Mouse (Mus musculus) testis, adult 2 months (tissue): ENCODE data around the gene Ezh1. TPM values are rescaled to one million over a fixed set of nuclear protein-coding genes. Genes with fewer than 3 reads are reported as not detected.
"Not testable (repeated sequence)": the region's sequence is repeated elsewhere in the genome, so short reads cannot be mapped to it uniquely, and the experiment has no call there.

Source experiments
- H3K27ac ChIP-seq: fragments of 200-500 bp; 2 replicates; pipeline ENCODE4 v1.5.1; 2012; ENCODE audit warnings: low read depth, low read length; ENCODE audit not compliant: control insufficient read depth, insufficient read depth
- H3K27me3 ChIP-seq: fragments of 200-500 bp; 2 replicates; pipeline ENCODE4 v1.6.1; 2012; ENCODE audit warnings: mild to moderate bottlenecking, low read length, moderate library complexity; ENCODE audit not compliant: control insufficient read depth, insufficient read depth
- H3K36me3 ChIP-seq: fragments of 200-500 bp; 2 replicates; pipeline ENCODE4 v1.6.1; 2012; ENCODE audit warnings: mild to moderate bottlenecking, low read length; ENCODE audit not compliant: control insufficient read depth, insufficient read depth
- H3K4me1 ChIP-seq: fragments of 200-500 bp; 2 replicates; pipeline ENCODE4 v1.6.1; 2012; ENCODE audit warnings: low read length; ENCODE audit not compliant: control insufficient read depth, insufficient read depth
- H3K4me3 ChIP-seq: fragments of 200-500 bp; 2 replicates; pipeline ENCODE4 v1.5.1; 2012; ENCODE audit warnings: low read depth, mild to moderate bottlenecking, low read length, moderate library complexity, mixed read lengths; ENCODE audit not compliant: control insufficient read depth
- CTCF ChIP-seq: fragments of 200-500 bp; IDR thresholded peaks from 2 replicates; pipeline ENCODE4 v1.5.1; 2012; ENCODE audit warnings: low read depth, mild to moderate bottlenecking, inconsistent platforms, low read length, moderate library complexity; ENCODE audit not compliant: control insufficient read depth, insufficient read depth, insufficient replicate concordance
- POLR2A ChIP-seq: fragments of 200-500 bp; IDR thresholded peaks from 2 replicates; pipeline ENCODE4 v1.6.1; 2012; ENCODE audit warnings: low read depth, mild to moderate bottlenecking, inconsistent platforms, low read length, moderate library complexity; ENCODE audit not compliant: control insufficient read depth
- polyA plus RNA-seq: library from polyadenylated mRNA; depleted of rRNA; stranded (reverse); fragments of >200 nt; gene quantifications from 2 replicates; pipeline ENCODE4 v1.2.3, GENCODE M21; 2012

Gene Ezh1
- polyA plus RNA-seq, 1 experiment = 14.3 TPM

DNA sequence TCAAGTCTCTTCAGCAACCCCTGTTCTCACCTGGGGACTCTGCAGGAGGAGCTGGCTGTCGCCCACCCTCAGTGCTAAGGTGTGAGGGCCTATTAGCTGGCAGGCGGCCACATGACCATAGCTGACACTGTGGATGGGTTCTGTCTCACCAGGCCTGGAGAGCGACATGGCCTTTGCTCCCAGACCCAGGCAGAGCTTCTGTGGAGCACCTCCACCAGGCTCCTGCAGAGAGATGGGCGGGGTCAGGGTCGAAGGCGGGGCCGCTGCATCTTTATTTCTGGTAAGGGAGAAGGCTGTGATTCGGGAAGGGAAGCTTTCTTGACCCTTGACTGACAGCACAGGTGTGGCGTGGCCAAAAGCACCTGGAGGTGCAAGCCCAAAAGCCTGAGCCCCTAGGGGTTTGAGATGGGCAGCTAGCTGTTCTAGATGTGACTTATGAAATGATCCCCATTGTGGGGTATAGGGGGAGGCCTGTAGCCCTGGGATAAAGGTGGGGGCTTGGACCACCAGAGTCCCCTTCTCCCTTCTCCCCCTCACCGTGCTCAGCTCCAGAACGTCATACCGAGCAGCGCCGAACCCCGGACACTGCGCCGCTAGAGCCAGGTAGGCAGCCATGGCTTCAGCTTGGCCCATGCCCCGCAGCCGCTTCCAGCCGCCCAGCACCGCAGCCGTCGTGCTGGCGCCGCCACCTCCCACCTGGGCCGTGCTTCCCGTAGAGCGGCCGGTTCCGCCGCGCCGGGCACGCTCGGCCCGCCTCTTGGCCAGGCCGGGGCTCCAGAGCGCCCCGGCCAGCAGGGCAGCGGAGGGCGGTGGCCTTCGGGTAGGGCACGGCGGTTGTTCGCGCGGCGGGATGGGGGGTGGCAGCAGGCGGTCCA, 62.5 kb downstream of the Ezh1 start:
- Histone ChIP-seq H3K4me3 (no peak overlapping the region; the same call in 1 of the 2 replicates), H3K27me3 (peaks cover 2% of the 10 kb centered on the region), H3K36me3 (no peaks in the 10 kb centered on the region), H3K27ac (no peak overlapping the region), H3K4me1 (peaks cover 7% of the 10 kb centered on the region)
- TF ChIP-seq CTCF (no peak), POLR2A (no peak)

- Histone ChIP-seq H3K27me3 (peaks cover 2% of the 10 kb centered on the region), H3K36me3 (no peaks in the 10 kb centered on the region), H3K4me1 (peaks cover 7% of the 10 kb centered on the region), H3K4me3 (no peak overlapping the region), H3K27ac (no peak overlapping the region; the same call in 1 of the 2 replicates)
- TF ChIP-seq CTCF (no peak), POLR2A (no peak)
Observed at GRCm38 (mm10) chr11:101162772-101163171, 63.5 kb downstream of the Ezh1 start.

DNA sequence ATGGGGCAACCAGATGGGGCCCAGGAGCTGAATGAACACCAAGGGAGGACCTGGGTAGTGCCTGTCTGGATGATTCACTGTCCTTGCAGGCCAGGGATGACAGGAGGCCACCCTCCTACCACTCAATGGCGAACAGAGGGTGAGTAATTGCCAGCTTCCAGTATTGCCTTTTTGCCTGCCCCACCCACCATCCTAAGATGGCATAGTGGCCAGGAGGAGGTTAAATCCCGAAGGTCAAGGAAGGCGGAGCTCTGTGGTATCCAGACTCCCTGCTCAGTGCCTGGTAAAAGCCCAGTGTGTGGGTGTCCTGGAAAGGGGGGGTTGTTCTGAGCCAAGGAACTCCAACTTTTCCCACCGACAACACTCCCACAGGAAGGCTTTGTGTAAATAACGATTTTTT, 64.0 kb downstream of the Ezh1 start:
- H3K27me3 ChIP-seq = peaks cover 2% of the 10 kb centered on the region
- peak overlapping the region; percentile 26; the same call in 1 of the 2 replicates for H3K27ac ChIP-seq
- H3K36me3 ChIP-seq = no peaks in the 10 kb centered on the region
- TF ChIP-seq CTCF (no peak), POLR2A (no peak)
- H3K4me3 ChIP-seq = no peak overlapping the region
- peaks cover 7% of the 10 kb centered on the region for H3K4me1 ChIP-seq

DNA sequence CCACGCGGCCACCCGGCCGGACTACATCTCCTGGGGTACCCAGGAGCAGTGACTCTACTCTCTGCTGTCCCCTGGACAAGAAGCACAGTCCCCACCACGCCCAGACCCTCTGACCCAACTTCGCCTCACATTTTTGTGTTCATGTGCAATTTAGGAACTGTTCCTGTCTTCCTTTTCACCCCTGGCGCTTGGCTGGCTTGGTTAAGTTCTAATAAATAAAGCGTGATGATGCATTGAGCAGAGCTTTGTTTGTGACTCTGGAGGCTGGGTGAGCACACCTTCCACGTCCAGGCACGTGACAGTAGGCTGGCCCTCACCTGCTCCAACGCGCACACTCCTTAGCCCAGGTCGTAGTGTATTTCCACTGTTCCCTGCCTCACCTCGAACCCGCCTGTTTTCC, 64.7 kb downstream of the Ezh1 start:
- H3K27me3 ChIP-seq = peaks cover 2% of the 10 kb centered on the region
- H3K36me3 ChIP-seq = no peaks in the 10 kb centered on the region
- no peak overlapping the region for H3K4me3 ChIP-seq
- H3K27ac ChIP-seq = no peak overlapping the region
- H3K4me1 ChIP-seq = peaks cover 7% of the 10 kb centered on the region
- TF ChIP-seq CTCF (no peak), POLR2A (no peak)

DNA sequence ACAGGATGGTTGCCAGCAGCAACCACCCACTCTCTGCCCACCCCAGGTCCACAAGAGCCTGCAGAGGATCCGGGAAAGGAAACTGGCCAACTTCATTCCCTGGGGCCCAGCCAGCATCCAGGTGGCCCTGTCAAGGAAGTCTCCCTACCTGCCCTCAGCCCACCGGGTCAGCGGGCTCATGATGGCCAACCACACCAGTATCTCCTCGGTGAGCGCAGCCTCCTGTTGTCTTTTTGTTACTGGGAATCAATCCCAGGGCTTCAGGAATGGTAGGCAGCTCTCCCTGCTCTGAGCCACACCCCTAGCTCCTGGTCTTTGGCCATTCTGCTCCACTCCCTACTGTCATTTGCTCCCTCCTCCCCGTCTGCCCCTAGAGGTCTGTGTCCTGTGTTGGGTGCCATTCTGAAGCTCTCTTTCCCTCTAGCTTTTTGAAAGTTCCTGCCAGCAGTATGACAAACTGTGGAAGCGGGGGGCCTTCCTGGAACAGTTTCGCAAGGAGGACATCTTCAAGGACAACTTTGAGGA, 65.2 kb downstream of the Ezh1 start:
- H3K4me1 ChIP-seq, H3K4me3 ChIP-seq, H3K27me3 ChIP-seq, H3K27ac ChIP-seq, H3K36me3 ChIP-seq: not testable (repeated sequence)

DNA sequence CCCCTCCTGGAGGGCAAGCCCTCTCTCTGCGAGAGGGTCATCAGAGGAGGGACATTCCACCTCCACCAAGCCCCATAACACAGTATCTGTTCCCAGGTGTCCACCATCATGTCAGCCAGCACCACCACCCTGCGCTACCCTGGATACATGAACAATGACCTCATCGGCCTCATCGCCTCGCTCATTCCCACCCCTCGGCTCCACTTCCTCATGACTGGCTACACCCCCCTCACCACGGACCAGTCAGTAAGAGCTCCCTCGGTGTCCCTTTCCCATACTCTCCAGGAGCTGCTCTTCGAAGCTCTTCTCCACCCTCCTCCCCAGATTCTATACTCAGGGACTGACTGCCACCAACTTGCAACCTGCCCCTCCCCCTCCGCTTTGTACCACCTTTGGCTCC, 66.1 kb downstream of the Ezh1 start:
- H3K27ac ChIP-seq, H3K36me3 ChIP-seq, H3K4me3 ChIP-seq, H3K27me3 ChIP-seq: not testable (repeated sequence)
- H3K4me1 ChIP-seq = peaks cover 15% of the 10 kb centered on the region

DNA sequence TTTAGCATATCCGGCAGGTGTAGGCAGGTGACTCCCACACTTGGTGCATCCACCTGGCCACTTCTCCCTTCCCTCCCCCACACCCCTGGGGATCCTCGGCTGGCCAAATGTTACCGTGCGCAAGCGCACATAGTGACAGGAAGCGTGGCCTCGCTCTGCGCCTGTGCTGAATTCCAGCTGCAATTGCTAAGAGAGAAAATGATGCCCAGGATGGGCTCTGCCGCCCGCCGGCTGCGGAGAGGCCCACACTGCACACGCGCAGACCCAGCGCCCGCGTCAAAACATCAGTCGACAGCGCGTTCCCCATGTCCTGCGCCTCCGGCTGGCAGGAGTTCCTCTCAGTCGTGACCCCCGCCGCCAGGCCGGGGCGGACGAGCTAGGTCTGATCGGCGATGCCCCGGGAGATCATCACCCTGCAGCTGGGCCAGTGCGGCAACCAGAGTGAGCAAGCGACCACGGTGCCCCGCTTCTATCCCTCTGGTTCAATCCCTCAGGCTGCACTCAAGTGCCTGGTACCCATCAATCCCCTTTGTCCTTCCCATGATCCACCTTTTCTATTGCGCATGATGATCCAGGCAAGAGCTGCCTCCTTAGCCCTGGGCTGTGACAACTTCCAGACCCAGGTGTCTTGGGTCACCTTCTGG, 70.4 kb downstream of the Ezh1 start, which contains the start of gene Tubg2:
Tubg2 (plus strand) TSS at position 180 of the 644 bp plus-strand sequence.
- Histone ChIP-seq H3K36me3 (no peaks in the 10 kb centered on the region), H3K4me3 (peak within 1 kb of the TSS; percentile 38), H3K27ac (no peak within 1 kb of the TSS), H3K4me1 (peaks cover 8% of the 10 kb centered on the region), H3K27me3 (no peaks in the 10 kb centered on the region)
- TF ChIP-seq POLR2A (no peak), CTCF (no peak)
